Mouse (Mus musculus) E14TG2a.4 (cell line): ENCODE measurements at regions not wholly inside any gene's neighbourhood (a gene's known extent, or its start where the extent isn't known, plus 50 kb on each side); places are given as distances from the start of the nearest gene placed in this dataset.

ENCODE experiments used
- CTCF ChIP-seq: conservative IDR thresholded peaks from 2 replicates; pipeline ENCODE4 v1.5.1; 2014; ENCODE audit warnings: low read length
- POU5F1 ChIP-seq: IDR thresholded peaks from 2 replicates; pipeline ENCODE4 v1.6.1; 2014; ENCODE audit warnings: low read length, borderline replicate concordance

GRCm38 (mm10) chr9:23071006-23071405 is 151.9 kb upstream of the Bmper start:
- no peak for TF ChIP-seq CTCF
- TF ChIP-seq POU5F1, result no peak
